Mouse (Mus musculus) bone marrow macrophage, adult 2 months (primary cell): Measurements from ENCODE around the gene Antxr1.

ENCODE experiments used
- CTCF ChIP-seq: IDR thresholded peaks from 2 replicates; pipeline ENCODE4 v1.5.1; 2012; ENCODE audit warnings: low read depth, mild to moderate bottlenecking, low read length, moderate library complexity
- POLR2A ChIP-seq: IDR thresholded peaks from 2 replicates; pipeline ENCODE4 v1.6.1; 2012; ENCODE audit warnings: mild to moderate bottlenecking, low read depth, low read length, borderline replicate concordance

DNA sequence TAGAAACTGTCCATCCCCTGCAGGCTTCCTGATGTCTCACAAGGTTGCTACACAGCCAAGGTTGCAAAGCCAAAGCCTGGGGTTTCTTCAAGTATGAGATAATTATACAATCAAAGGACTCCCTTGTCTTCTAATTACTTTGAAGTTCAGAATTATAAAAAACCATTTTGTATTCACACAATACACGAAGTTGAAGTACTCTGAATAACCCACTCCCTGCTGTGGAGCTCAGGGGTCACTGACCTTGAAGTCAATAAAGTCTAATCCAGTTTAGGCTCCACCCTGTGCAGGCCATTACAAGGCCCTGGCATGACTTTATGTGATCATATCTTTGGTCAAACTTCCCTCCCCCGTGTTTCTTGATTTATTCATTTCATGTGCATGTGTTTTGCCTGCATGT, 73.0 kb downstream of the Antxr1 start:
- TF ChIP-seq CTCF, result no peak
- TF ChIP-seq POLR2A, result no peak
